Mouse (Mus musculus) hindbrain, embryonic 11.5 days (tissue): ENCODE data around the gene Rin2. TPM values are rescaled to one million over a fixed set of nuclear protein-coding genes. Genes with fewer than 3 reads are reported as not detected.

Experiments used
- ATAC-seq: fragments of 200-750 bp; cut with Nextera tagmentation; 2 replicates; pipeline ENCODE4 v1.8.0; 2017; ENCODE audit warnings: mild to moderate bottlenecking, moderate TSS enrichment, moderate library complexity; ENCODE audit not compliant: low FRiP score
- DNase-seq: peaks from one replicate; pipeline ENCODE4 v3.0.0-alpha.2; 2015; ENCODE audit warnings: low spot score
- H3K27ac ChIP-seq: fragments of 300-500 bp; sonication (generic); 2 replicates; pipeline ENCODE4 v1.5.1; 2014; ENCODE audit warnings: mild to moderate bottlenecking, low read depth, low read length
- H3K27me3 ChIP-seq: fragments of 300-500 bp; sonication (generic); 2 replicates; pipeline ENCODE4 v1.6.1; 2014; ENCODE audit warnings: mild to moderate bottlenecking, low read length, moderate library complexity, mixed read lengths; ENCODE audit not compliant: control insufficient read depth, insufficient read depth
- H3K36me3 ChIP-seq: fragments of 300-500 bp; sonication (generic); 2 replicates; pipeline ENCODE4 v1.6.1; 2014; ENCODE audit warnings: mild to moderate bottlenecking, low read length, moderate library complexity, mixed read lengths; ENCODE audit not compliant: control insufficient read depth, insufficient read depth
- H3K4me1 ChIP-seq: fragments of 300-500 bp; sonication (generic); replicated peaks from 2 replicates; pipeline ENCODE4 v1.6.1; 2014; ENCODE audit warnings: low read length, mixed read lengths; ENCODE audit not compliant: control insufficient read depth, insufficient read depth
- H3K4me2 ChIP-seq: fragments of 300-500 bp; sonication (generic); replicated peaks from 2 replicates; pipeline ENCODE4 v1.6.1; 2014; ENCODE audit warnings: mild to moderate bottlenecking, low read depth, low read length
- H3K4me3 ChIP-seq: fragments of 300-500 bp; sonication (generic); 2 replicates; pipeline ENCODE4 v1.5.1; 2014; ENCODE audit warnings: low read depth, low read length
- H3K9ac ChIP-seq: fragments of 300-500 bp; sonication (generic); 2 replicates; pipeline ENCODE4 v1.6.1; 2014; ENCODE audit warnings: low read depth, low read length
- H3K9me3 ChIP-seq: fragments of 300-500 bp; sonication (generic); 2 replicates; pipeline ENCODE4 v1.6.1; 2016; ENCODE audit warnings: low read length; ENCODE audit not compliant: control insufficient read depth
- WGBS: fragments of 180-500 bp; shearing (Covaris S2); extraction: QIAGEN DNeasy Blood & Tissue Kit; methylation state at CpG from one replicate; pipeline ENCODE4 v1.1.7; 2014; 5-methylcytosine and 5-hydroxymethylcytosine counted together
- polyA plus RNA-seq: library from polyadenylated mRNA; unstranded; fragments of >200 nt; fragmentation: Nextera tagmentation; extraction: Ambion mirVana; gene quantifications from 2 replicates; pipeline ENCODE4 v1.2.1, GENCODE M21; 2014

The Rin2 gene
- polyA plus RNA-seq, 1 experiment from 2014 or later, result 19.1 TPM

GRCm38 (mm10) chr2:145817195-145817594, 142.2 kb downstream of the Rin2 start:
- Histone ChIP-seq H3K27me3 (no peaks in the 10 kb centered on the region), H3K36me3 (no peaks in the 10 kb centered on the region), H3K9me3 (no peaks in the 10 kb centered on the region), H3K4me2 (no peak overlapping the region), H3K9ac (no peak overlapping the region), H3K27ac (no peak overlapping the region), H3K4me3 (no peak overlapping the region), H3K4me1 (no peaks in the 10 kb centered on the region)
- no peak for ATAC-seq
- DNase-seq, result no peak
- WGBS, result 79% methylated on average over 5 of the region's 5 CpGs

GRCm38 (mm10) chr2:145822013-145822782, 147.2 kb downstream of the Rin2 start:
- DNase-seq (no peak), ATAC-seq (no peak)
- no peaks in the 10 kb centered on the region for H3K27me3 ChIP-seq
- no peaks in the 10 kb centered on the region for H3K9me3 ChIP-seq
- 87% methylated on average over 15 of the region's 15 CpGs for WGBS
- H3K36me3 ChIP-seq, result no peaks in the 10 kb centered on the region
- H3K9ac ChIP-seq, result no peak overlapping the region
- H3K4me3 ChIP-seq, result no peak overlapping the region
- H3K4me1 ChIP-seq, result no peaks in the 10 kb centered on the region
- no peak overlapping the region for H3K4me2 ChIP-seq
- H3K27ac ChIP-seq, result no peak overlapping the region

- WGBS, result 82% methylated on average over 3 of the region's 3 CpGs
- H3K27ac ChIP-seq, result no peak overlapping the region
- H3K9me3 ChIP-seq, result no peaks in the 10 kb centered on the region
- peak; percentile 2 for DNase-seq
- no peak overlapping the region for H3K4me2 ChIP-seq
- no peaks in the 10 kb centered on the region for H3K4me1 ChIP-seq
- H3K9ac ChIP-seq, result no peak overlapping the region
- no peaks in the 10 kb centered on the region for H3K27me3 ChIP-seq
- H3K36me3 ChIP-seq, result no peaks in the 10 kb centered on the region
- ATAC-seq, result no peak
- no peak overlapping the region for H3K4me3 ChIP-seq
These were observed 148.0 kb downstream of the Rin2 start for GRCm38 (mm10) chr2:145822783-145823729.

GRCm38 (mm10) chr2:145824749-145825148, 149.7 kb downstream of the Rin2 start:
- WGBS, result 91% methylated on average over 3 of the region's 3 CpGs
- Histone ChIP-seq H3K9me3 (no peaks in the 10 kb centered on the region), H3K27ac (no peak overlapping the region), H3K9ac (no peak overlapping the region), H3K27me3 (no peaks in the 10 kb centered on the region), H3K4me1 (no peaks in the 10 kb centered on the region), H3K4me3 (no peak overlapping the region), H3K36me3 (no peaks in the 10 kb centered on the region), H3K4me2 (no peak overlapping the region)
- no peak for DNase-seq
- no peak for ATAC-seq

- no peak overlapping the region for H3K9ac ChIP-seq
- H3K4me2 ChIP-seq, result no peak overlapping the region
- DNase-seq, result no peak
- no peaks in the 10 kb centered on the region for H3K4me1 ChIP-seq
- no peak for ATAC-seq
- no peaks in the 10 kb centered on the region for H3K9me3 ChIP-seq
- H3K4me3 ChIP-seq, result no peak overlapping the region
- 98% methylated on average over 10 of the region's 10 CpGs for WGBS
- no peak overlapping the region for H3K27ac ChIP-seq
- H3K27me3 ChIP-seq, result no peaks in the 10 kb centered on the region
- H3K36me3 ChIP-seq, result no peaks in the 10 kb centered on the region
These were observed 150.2 kb downstream of the Rin2 start for GRCm38 (mm10) chr2:145825221-145825620.

- no peaks in the 10 kb centered on the region for H3K4me1 ChIP-seq
- WGBS, result 84% methylated on average over 2 of the region's 2 CpGs
- H3K9ac ChIP-seq, result no peak overlapping the region
- H3K27me3 ChIP-seq, result no peaks in the 10 kb centered on the region
- no peak overlapping the region for H3K27ac ChIP-seq
- ATAC-seq (no peak), DNase-seq (no peak)
- no peak overlapping the region for H3K4me2 ChIP-seq
- no peak overlapping the region for H3K4me3 ChIP-seq
- H3K9me3 ChIP-seq, result no peaks in the 10 kb centered on the region
- H3K36me3 ChIP-seq, result no peaks in the 10 kb centered on the region
These were observed 152.9 kb downstream of the Rin2 start for GRCm38 (mm10) chr2:145827930-145828329.

GRCm38 (mm10) chr2:145828603-145829002, 153.6 kb downstream of the Rin2 start:
- no peak for DNase-seq
- H3K36me3 ChIP-seq, result no peaks in the 10 kb centered on the region
- H3K4me3 ChIP-seq, result no peak overlapping the region
- H3K4me2 ChIP-seq, result no peak overlapping the region
- H3K27me3 ChIP-seq, result no peaks in the 10 kb centered on the region
- H3K9me3 ChIP-seq, result no peaks in the 10 kb centered on the region
- H3K9ac ChIP-seq, result no peak overlapping the region
- ATAC-seq, result no peak
- no peak overlapping the region for H3K27ac ChIP-seq
- WGBS, result 96% methylated on average over 3 of the region's 3 CpGs
- no peaks in the 10 kb centered on the region for H3K4me1 ChIP-seq

- Histone ChIP-seq H3K4me3 (no peak overlapping the region), H3K9me3 (no peaks in the 10 kb centered on the region), H3K4me1 (no peaks in the 10 kb centered on the region), H3K27ac (no peak overlapping the region), H3K9ac (no peak overlapping the region), H3K4me2 (no peak overlapping the region), H3K27me3 (no peaks in the 10 kb centered on the region), H3K36me3 (no peaks in the 10 kb centered on the region)
- 88% methylated on average over 4 of the region's 4 CpGs for WGBS
- no peak for ATAC-seq
- no peak for DNase-seq
These were observed 154.2 kb downstream of the Rin2 start for GRCm38 (mm10) chr2:145829231-145829630.
